Mouse (Mus musculus) embryonic facial prominence, embryonic 13.5 days (tissue): ENCODE results near the gene Dcaf1. TPM values are rescaled to one million over a fixed set of nuclear protein-coding genes. Genes with fewer than 3 reads are reported as not detected.

ENCODE experiments used
- ATAC-seq: fragments of 200-750 bp; cut with Nextera tagmentation; 2 replicates; pipeline ENCODE4 v1.8.0; 2017; ENCODE audit warnings: low read depth; ENCODE audit not compliant: insufficient number of reproducible peaks, insufficient read depth, low FRiP score, low TSS enrichment
- H3K27ac ChIP-seq: fragments of 300-500 bp; sonication (generic); 2 replicates; pipeline ENCODE4 v1.5.1; 2015; ENCODE audit warnings: moderate library complexity, mild to moderate bottlenecking, inconsistent platforms
- H3K27me3 ChIP-seq: fragments of 300-500 bp; sonication (generic); 2 replicates; pipeline ENCODE4 v1.6.1; 2015; ENCODE audit warnings: mild to moderate bottlenecking, inconsistent platforms
- H3K36me3 ChIP-seq: fragments of 300-500 bp; sonication (generic); 2 replicates; pipeline ENCODE4 v1.6.1; 2015; ENCODE audit warnings: mild to moderate bottlenecking, inconsistent platforms
- H3K4me1 ChIP-seq: fragments of 300-500 bp; sonication (generic); 2 replicates; pipeline ENCODE4 v1.6.1; 2015; ENCODE audit warnings: inconsistent platforms
- H3K4me2 ChIP-seq: fragments of 300-500 bp; sonication (generic); 2 replicates; pipeline ENCODE4 v1.6.1; 2015; ENCODE audit warnings: moderate library complexity, mild to moderate bottlenecking, inconsistent platforms
- H3K4me3 ChIP-seq: fragments of 300-500 bp; sonication (generic); 2 replicates; pipeline ENCODE4 v1.5.1; 2015; ENCODE audit warnings: mild to moderate bottlenecking, inconsistent platforms
- H3K9ac ChIP-seq: fragments of 300-500 bp; sonication (generic); 2 replicates; pipeline ENCODE4 v1.6.1; 2015; ENCODE audit warnings: mild to moderate bottlenecking, inconsistent platforms
- H3K9me3 ChIP-seq: fragments of 300-500 bp; sonication (generic); 2 replicates; pipeline ENCODE4 v1.6.1; 2016; ENCODE audit warnings: inconsistent platforms
- WGBS: fragments of 180-500 bp; shearing (Covaris S2); methylation state at CpG from one replicate; pipeline ENCODE4 v1.1.7; 2015; ENCODE audit warnings: mixed read lengths; 5-methylcytosine and 5-hydroxymethylcytosine counted together
- polyA plus RNA-seq: library from polyadenylated mRNA; unstranded; fragments of >200 nt; fragmentation: Nextera tagmentation; extraction: Ambion mirVana; gene quantifications from 2 replicates; pipeline ENCODE4 v1.2.1, GENCODE M21; 2015

Dcaf1 gene
- polyA plus RNA-seq, 1 experiment from 2014 or later: 21.5 TPM

GRCm38 (mm10) chr9:106806503-106806902, 15.2 kb upstream of the Dcaf1 start:
- WGBS: 63% methylated on average over 4 of the region's 4 CpGs
- H3K9ac ChIP-seq: no peak overlapping the region

GRCm38 (mm10) chr9:106818191-106818590, 3.5 kb upstream of the Dcaf1 start:
- Histone ChIP-seq H3K4me1 (peaks cover 4% of the 10 kb centered on the region; the same call in 1 of the 2 replicates), H3K4me3 (no peak overlapping the region), H3K9ac (no peak overlapping the region), H3K4me2 (no peak overlapping the region), H3K9me3 (no peaks in the 10 kb centered on the region), H3K27ac (no peak overlapping the region), H3K36me3 (no peaks in the 10 kb centered on the region), H3K27me3 (no peaks in the 10 kb centered on the region)
- ATAC-seq: no peak
- WGBS: 74% methylated on average over 6 of the region's 6 CpGs

More at GRCm38 (mm10) chr9:106806503-106806902, 15.2 kb upstream of the Dcaf1 start:
- Histone ChIP-seq H3K27me3 (no peaks in the 10 kb centered on the region), H3K36me3 (no peaks in the 10 kb centered on the region), H3K4me2 (no peak overlapping the region), H3K27ac (no peak overlapping the region), H3K4me3 (no peak overlapping the region), H3K9me3 (peaks cover 7% of the 10 kb centered on the region; the same call in 1 of the 2 replicates), H3K4me1 (no peaks in the 10 kb centered on the region)
- no peak for ATAC-seq

- H3K4me3 ChIP-seq: no peak overlapping the region
- no peak overlapping the region for H3K9ac ChIP-seq
- no peak for ATAC-seq
- no peak overlapping the region for H3K27ac ChIP-seq
- WGBS: 91% methylated on average over 1 of the region's 1 CpGs
- H3K27me3 ChIP-seq: no peaks in the 10 kb centered on the region
- peaks cover 4% of the 10 kb centered on the region; the same call in 1 of the 2 replicates for H3K4me1 ChIP-seq
- H3K9me3 ChIP-seq: no peaks in the 10 kb centered on the region
- no peaks in the 10 kb centered on the region for H3K36me3 ChIP-seq
- H3K4me2 ChIP-seq: no peak overlapping the region
Observed at GRCm38 (mm10) chr9:106819201-106819600, 2.5 kb upstream of the Dcaf1 start.

GRCm38 (mm10) chr9:106821050-106821617, 540 bp upstream of the Dcaf1 start:
- Histone ChIP-seq H3K9ac (peak overlapping the region; percentile 71), H3K4me1 (peaks cover 4% of the 10 kb centered on the region; the same call in 1 of the 2 replicates), H3K27me3 (no peaks in the 10 kb centered on the region), H3K4me2 (peak overlapping the region; percentile 61), H3K9me3 (no peaks in the 10 kb centered on the region), H3K4me3 (peak overlapping the region; percentile 91), H3K36me3 (no peaks in the 10 kb centered on the region), H3K27ac (no peak overlapping the region)
- ATAC-seq: no peak
- WGBS: 51% methylated on average over 15 of the region's 15 CpGs

- Histone ChIP-seq H3K4me3 (peak overlapping the region; percentile 91), H3K4me2 (peak overlapping the region; percentile 61), H3K9me3 (no peaks in the 10 kb centered on the region), H3K36me3 (no peaks in the 10 kb centered on the region), H3K9ac (peak overlapping the region; percentile 92), H3K27me3 (no peaks in the 10 kb centered on the region), H3K4me1 (peaks cover 4% of the 10 kb centered on the region; the same call in 1 of the 2 replicates), H3K27ac (peak overlapping the region; percentile 92)
- WGBS: 2% methylated on average over 32 of the region's 32 CpGs
- peak; percentile 83 for ATAC-seq
Observed at GRCm38 (mm10) chr9:106822381-106823104, 869 bp downstream of the Dcaf1 start.

GRCm38 (mm10) chr9:106840569-106840968, 18.9 kb downstream of the Dcaf1 start:
- Histone ChIP-seq H3K4me2 (no peak overlapping the region), H3K36me3 (peaks cover 79% of the 10 kb centered on the region), H3K9me3 (no peaks in the 10 kb centered on the region), H3K27me3 (no peaks in the 10 kb centered on the region), H3K9ac (no peak overlapping the region), H3K4me1 (no peaks in the 10 kb centered on the region), H3K27ac (no peak overlapping the region), H3K4me3 (no peak overlapping the region)
- no peak for ATAC-seq
- WGBS: 100% methylated on average over 1 of the region's 1 CpGs

GRCm38 (mm10) chr9:106842800-106843199, 21.1 kb downstream of the Dcaf1 start:
- 95% methylated on average over 6 of the region's 6 CpGs for WGBS
- Histone ChIP-seq H3K27me3 (no peaks in the 10 kb centered on the region), H3K36me3 (peaks cover 76% of the 10 kb centered on the region), H3K4me2 (no peak overlapping the region), H3K9ac (no peak overlapping the region), H3K4me3 (no peak overlapping the region), H3K4me1 (no peaks in the 10 kb centered on the region), H3K27ac (no peak overlapping the region), H3K9me3 (no peaks in the 10 kb centered on the region)
- ATAC-seq: no peak

- no peak overlapping the region for H3K27ac ChIP-seq
- no peaks in the 10 kb centered on the region for H3K9me3 ChIP-seq
- H3K9ac ChIP-seq: no peak overlapping the region
- H3K36me3 ChIP-seq: peaks cover 80% of the 10 kb centered on the region
- WGBS: 87% methylated on average over 3 of the region's 3 CpGs
- H3K4me3 ChIP-seq: no peak overlapping the region
- no peaks in the 10 kb centered on the region for H3K27me3 ChIP-seq
- no peaks in the 10 kb centered on the region for H3K4me1 ChIP-seq
- ATAC-seq: no peak
- no peak overlapping the region for H3K4me2 ChIP-seq
Observed at GRCm38 (mm10) chr9:106856664-106857063, 35.0 kb downstream of the Dcaf1 start.

GRCm38 (mm10) chr9:106858036-106858435, 36.4 kb downstream of the Dcaf1 start:
- no peaks in the 10 kb centered on the region for H3K4me1 ChIP-seq
- no peaks in the 10 kb centered on the region for H3K27me3 ChIP-seq
- no peaks in the 10 kb centered on the region for H3K9me3 ChIP-seq
- no peak overlapping the region for H3K27ac ChIP-seq
- ATAC-seq: no peak
- peaks cover 79% of the 10 kb centered on the region for H3K36me3 ChIP-seq
- no peak overlapping the region for H3K4me2 ChIP-seq
- 94% methylated on average over 11 of the region's 11 CpGs for WGBS
- H3K9ac ChIP-seq: no peak overlapping the region
- H3K4me3 ChIP-seq: no peak overlapping the region

- Histone ChIP-seq H3K9ac (no peak overlapping the region), H3K4me1 (no peaks in the 10 kb centered on the region), H3K9me3 (no peaks in the 10 kb centered on the region), H3K27ac (no peak overlapping the region), H3K36me3 (peaks cover 72% of the 10 kb centered on the region), H3K4me2 (no peak overlapping the region), H3K4me3 (no peak overlapping the region), H3K27me3 (no peaks in the 10 kb centered on the region)
- no peak for ATAC-seq
- 84% methylated on average over 5 of the region's 5 CpGs for WGBS
Observed at GRCm38 (mm10) chr9:106874216-106874615, 52.5 kb downstream of the Dcaf1 start.

- Histone ChIP-seq H3K36me3 (peaks cover 80% of the 10 kb centered on the region), H3K9me3 (no peaks in the 10 kb centered on the region), H3K27me3 (no peaks in the 10 kb centered on the region), H3K4me1 (peaks cover 3% of the 10 kb centered on the region; the same call in 1 of the 2 replicates), H3K4me3 (no peak overlapping the region), H3K9ac (no peak overlapping the region), H3K27ac (no peak overlapping the region), H3K4me2 (no peak overlapping the region)
- no peak for ATAC-seq
- 91% methylated on average over 3 of the region's 3 CpGs for WGBS
Observed at GRCm38 (mm10) chr9:106876666-106877065, 55.0 kb downstream of the Dcaf1 start.

GRCm38 (mm10) chr9:106879471-106879870, 57.8 kb downstream of the Dcaf1 start:
- no peak overlapping the region for H3K27ac ChIP-seq
- ATAC-seq: no peak
- WGBS: 73% methylated on average over 4 of the region's 4 CpGs
- peaks cover 86% of the 10 kb centered on the region for H3K36me3 ChIP-seq
- no peak overlapping the region for H3K4me2 ChIP-seq
- H3K9ac ChIP-seq: no peak overlapping the region
- no peaks in the 10 kb centered on the region for H3K9me3 ChIP-seq
- H3K4me3 ChIP-seq: no peak overlapping the region
- H3K27me3 ChIP-seq: no peaks in the 10 kb centered on the region
- peaks cover 29% of the 10 kb centered on the region for H3K4me1 ChIP-seq
